Mouse (Mus musculus): Measurements from ENCODE around the gene DXBay18.
"Not testable (repeated sequence)": the region's sequence is repeated elsewhere in the genome, so short reads cannot be mapped to it uniquely, and the experiment has no call there.

The DXBay18 gene

DNA sequence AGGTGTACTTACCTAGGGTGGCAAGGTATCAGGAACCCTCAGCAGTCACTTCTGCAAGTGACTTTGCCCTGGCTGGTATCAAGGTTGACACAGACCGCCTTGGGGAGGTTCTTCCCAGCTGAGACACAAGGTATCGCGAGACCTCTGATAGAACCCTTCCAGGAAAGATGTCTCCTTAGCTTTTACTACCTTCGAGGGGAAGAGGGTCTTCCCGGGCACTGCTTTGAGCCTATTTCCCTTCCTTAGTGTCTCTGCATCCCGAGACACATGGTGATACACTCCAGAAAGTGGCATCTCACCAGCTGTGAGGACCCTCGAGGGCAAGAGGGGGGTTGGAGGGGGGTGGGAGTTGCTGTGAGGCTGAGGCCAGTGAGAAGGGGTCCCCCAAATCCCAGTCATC, at the start of gene DXBay18:
Gene DXBay18 (minus strand): TSS at position 101 of the 400 bp plus-strand sequence.
- not testable (repeated sequence) for DNase-seq (ENCODE audit: low spot score)

DNA sequence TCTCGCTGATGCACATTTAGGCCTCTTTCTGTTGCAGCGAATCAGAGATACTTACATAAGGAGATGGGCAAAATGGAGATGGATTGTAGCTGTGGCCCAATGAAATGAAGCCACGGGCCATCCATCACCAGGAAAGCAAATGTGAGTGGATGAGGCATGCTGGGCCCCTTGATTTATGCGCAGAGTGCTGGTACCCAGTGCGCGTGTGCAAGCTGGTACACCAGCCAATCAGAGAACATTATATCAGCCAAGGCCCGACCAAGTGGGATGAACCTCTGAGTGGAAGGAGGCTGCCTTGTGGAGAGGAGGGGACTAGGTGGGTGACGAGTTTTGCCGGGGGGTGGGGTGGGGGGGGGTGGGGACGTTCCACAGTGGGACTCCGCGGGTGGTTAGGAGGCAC, 42.7 kb upstream of the DXBay18 start, which contains the start of gene Xlr3b:
Gene Xlr3b (plus strand): TSS at position 274 of the 400 bp plus-strand sequence.
- DNase-seq (ENCODE audit: low spot score) = not testable (repeated sequence)

DNA sequence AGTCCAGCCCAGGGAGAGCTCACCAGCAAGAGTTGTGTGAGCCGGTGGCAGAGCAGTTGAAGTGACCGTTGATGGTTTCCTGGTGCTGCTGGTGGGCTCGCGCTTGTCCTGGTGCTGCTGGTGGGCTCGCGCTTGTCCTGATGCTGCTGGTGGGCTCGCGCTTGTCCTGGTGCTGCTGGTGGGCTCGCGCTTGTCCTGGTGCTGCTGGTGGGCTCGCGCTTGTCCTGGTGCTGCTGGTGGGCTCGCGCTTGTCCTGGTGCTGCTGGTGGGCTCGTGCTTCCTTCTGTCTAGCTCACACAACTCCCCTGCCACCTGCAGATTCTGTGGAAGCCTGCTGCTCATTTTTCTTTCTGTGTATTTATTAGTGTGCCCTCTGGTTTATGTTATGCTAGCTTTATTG, 27.6 kb upstream of the DXBay18 start, which contains the start of gene Spin2d:
Gene Spin2d (minus strand): TSS at position 101 of the 400 bp plus-strand sequence.
- not testable (repeated sequence) for DNase-seq (ENCODE audit: low spot score)

DNA sequence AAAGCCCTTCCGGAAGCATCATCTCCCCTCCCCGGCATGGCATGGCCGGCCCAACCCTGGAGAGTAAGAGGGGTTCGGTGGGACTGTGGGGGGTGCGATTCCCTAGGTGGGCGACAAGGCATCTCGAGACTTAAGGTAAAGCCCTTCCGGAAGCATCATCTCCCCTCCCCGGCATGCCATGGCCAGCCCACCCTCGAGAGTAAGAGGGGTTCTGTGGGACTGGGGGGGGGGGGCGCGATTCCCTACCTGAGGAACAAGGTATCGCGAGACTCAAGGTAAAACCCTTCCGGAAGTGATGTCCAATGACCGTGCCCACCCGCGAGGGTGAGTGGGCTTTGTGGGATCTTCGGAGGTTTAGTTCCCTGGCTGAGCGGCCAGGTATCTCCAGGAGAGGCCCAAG, 754 bp downstream of the DXBay18 start, which contains the start of gene Xlr5b:
Gene Xlr5b (plus strand): TSS at position 301 of the 400 bp plus-strand sequence.
- not testable (repeated sequence) for DNase-seq (ENCODE audit: low spot score)

DNA sequence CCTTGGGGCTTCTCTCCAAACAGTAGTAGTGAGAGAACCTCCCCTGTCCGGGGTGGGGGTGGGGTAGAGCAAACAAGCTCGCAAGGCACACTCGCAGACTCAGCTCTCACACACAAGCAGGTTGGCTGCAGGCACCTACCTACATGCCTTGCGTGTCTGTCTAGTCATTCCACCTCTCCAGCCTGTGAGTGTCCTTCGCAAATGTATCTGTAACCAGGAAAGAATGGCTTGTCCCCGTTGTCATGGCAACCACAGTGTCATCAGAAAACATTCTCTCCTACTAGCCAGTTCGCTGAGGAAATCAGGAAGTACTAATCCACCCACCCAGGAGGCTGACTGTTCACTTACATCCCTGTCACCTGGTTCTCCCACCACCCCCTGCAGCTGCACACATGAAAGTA, 6.0 kb downstream of the DXBay18 start:
- DNase-seq (ENCODE audit: low spot score) = not testable (repeated sequence)

- DNase-seq (ENCODE audit: low spot score) = not testable (repeated sequence)
Measured at GRCm38 (mm10) chrX:73122859-73123829, 26.1 kb downstream of the DXBay18 start.

DNA sequence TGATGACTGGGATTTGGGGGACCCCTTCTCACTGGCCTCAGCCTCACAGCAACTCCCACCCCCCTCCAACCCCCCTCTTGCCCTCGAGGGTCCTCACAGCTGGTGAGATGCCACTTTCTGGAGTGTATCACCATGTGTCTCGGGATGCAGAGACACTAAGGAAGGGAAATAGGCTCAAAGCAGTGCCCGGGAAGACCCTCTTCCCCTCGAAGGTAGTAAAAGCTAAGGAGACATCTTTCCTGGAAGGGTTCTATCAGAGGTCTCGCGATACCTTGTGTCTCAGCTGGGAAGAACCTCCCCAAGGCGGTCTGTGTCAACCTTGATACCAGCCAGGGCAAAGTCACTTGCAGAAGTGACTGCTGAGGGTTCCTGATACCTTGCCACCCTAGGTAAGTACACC, 32.5 kb downstream of the DXBay18 start, which contains the start of gene Gm14685:
Gene Gm14685 (plus strand): TSS at position 301 of the 400 bp plus-strand sequence.
- not testable (repeated sequence) for DNase-seq (ENCODE audit: low spot score)

DNA sequence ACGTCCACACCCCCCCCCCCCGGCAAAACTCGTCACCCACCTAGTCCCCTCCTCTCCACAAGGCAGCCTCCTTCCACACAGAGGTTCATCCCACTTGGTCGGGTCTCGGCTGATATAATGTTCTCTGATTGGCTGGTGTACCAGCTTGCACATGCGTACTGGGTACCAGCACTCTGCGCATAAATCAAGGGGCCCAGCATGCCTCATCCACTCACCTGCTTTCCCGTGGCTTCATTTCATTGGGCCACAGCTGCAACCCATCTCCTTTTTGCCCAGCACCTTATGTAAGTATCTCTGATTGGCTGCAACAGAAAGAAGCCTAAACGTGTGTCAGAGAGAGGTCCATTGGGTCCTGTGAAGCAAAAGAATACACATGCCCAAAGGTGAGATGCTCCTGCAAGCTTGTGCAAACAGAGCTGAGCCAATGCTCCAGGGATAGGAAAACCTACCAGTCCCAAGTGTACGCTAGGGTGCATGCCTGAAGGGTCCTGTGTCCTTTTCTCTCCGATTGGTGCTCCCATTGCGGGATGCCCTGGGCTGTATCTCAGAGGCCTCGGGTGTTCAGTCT, 52.2 kb downstream of the DXBay18 start, which contains the start of gene Xlr3a:
Gene Xlr3a (minus strand): TSS at position 155 of the 568 bp plus-strand sequence.
- DNase-seq (ENCODE audit: low spot score) = not testable (repeated sequence)
